Mouse (Mus musculus) E14TG2a.4 (cell line): Measurements from ENCODE around the gene Impdh1.

Source experiments
- CTCF ChIP-seq: conservative IDR thresholded peaks from 2 replicates; pipeline ENCODE4 v1.5.1; 2014; ENCODE audit warnings: low read length
- NANOG ChIP-seq: IDR thresholded peaks from 2 replicates; pipeline ENCODE4 v1.6.1; 2014; ENCODE audit warnings: borderline replicate concordance, low read length, mixed read lengths
- POU5F1 ChIP-seq: IDR thresholded peaks from 2 replicates; pipeline ENCODE4 v1.6.1; 2014; ENCODE audit warnings: low read length, borderline replicate concordance

DNA sequence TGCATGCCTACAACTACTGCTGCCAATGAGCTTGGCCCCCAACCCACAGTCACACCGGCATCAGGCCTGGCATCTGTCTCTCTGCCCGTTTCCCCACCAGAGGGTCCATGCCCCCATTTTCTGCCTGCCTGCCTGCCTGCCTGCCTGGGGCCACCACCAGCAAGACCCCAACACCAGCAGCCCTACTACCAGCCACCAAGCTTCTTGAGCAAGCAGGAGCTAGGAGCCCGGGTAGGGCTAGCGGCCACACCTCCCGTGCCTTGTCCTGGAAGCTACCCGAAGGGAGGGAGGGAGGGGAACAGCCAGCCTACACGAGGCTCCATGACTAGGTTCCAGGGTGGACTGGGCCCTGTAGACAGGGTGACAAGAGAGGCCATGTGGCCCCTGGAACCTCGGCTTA, 14.2 kb downstream of the Impdh1 start:
- TF ChIP-seq CTCF, result no peak
- no peak for TF ChIP-seq NANOG
- no peak for TF ChIP-seq POU5F1
